Mouse (Mus musculus): ENCODE results near the gene Calcoco1. TPM values are rescaled to one million over a fixed set of nuclear protein-coding genes. Genes with fewer than 3 reads are reported as not detected.

The Calcoco1 gene
- polyA plus RNA-seq (2012; rRNA removed) = 57.7 and 60.6 TPM in 2 replicates

GRCm38 (mm10) chr15:102721980-102722475 lies at the start of gene Calcoco1:
Calcoco1 (minus strand) TSS chr15:102722178.
- Histone ChIP-seq H3K27ac (ENCODE audit: insufficient read depth, low read depth, low read length) (peak within 1 kb of the TSS; percentile 24; the same call in 1 of the 2 replicates), H3K27me3 (replicated peaks; ENCODE audit: control insufficient read depth, insufficient read depth, low read length) (no peaks in the 10 kb centered on the region), H3K4me3 (ENCODE audit: insufficient read depth, low read depth, low read length) (peak within 1 kb of the TSS; percentile 65), H3K4me1 (ENCODE audit: control insufficient read depth, insufficient read depth, low read length) (peaks cover 3% of the 10 kb centered on the region), H3K36me3 (ENCODE audit: control insufficient read depth, insufficient read depth, low read length) (no peaks in the 10 kb centered on the region)
- DNase-seq = peak; percentile 98
- WGBS = 0% methylated on average over 27 of the region's 27 CpGs
- TF ChIP-seq CTCF (conservative IDR thresholded peaks at IDR 0.05; ENCODE audit: insufficient read depth, insufficient read length, low read depth, low read length) (no peak), POLR2A (IDR thresholded peaks at IDR 0.05; ENCODE audit: low read depth, low read length) (no peak)

- H3K4me1 ChIP-seq (ENCODE audit: control insufficient read depth, insufficient read depth, low read length) = no peaks in the 10 kb centered on the region
- no peak overlapping the region for H3K27ac ChIP-seq (ENCODE audit: insufficient read depth, low read depth, low read length)
- DNase-seq = no peak
- H3K4me3 ChIP-seq (ENCODE audit: insufficient read depth, low read depth, low read length) = no peak overlapping the region
- TF ChIP-seq CTCF (conservative IDR thresholded peaks at IDR 0.05; ENCODE audit: insufficient read depth, insufficient read length, low read depth, low read length) (no peak), POLR2A (IDR thresholded peaks at IDR 0.05; ENCODE audit: low read depth, low read length) (no peak)
- H3K36me3 ChIP-seq (ENCODE audit: control insufficient read depth, insufficient read depth, low read length) = no peaks in the 10 kb centered on the region
- 71% methylated on average over 7 of the region's 7 CpGs for WGBS
- H3K27me3 ChIP-seq (replicated peaks; ENCODE audit: control insufficient read depth, insufficient read depth, low read length) = no peaks in the 10 kb centered on the region; the same call in 1 of the 2 replicates
These were observed 48.9 kb upstream of the Calcoco1 start for GRCm38 (mm10) chr15:102770866-102771265.

- WGBS = 40% methylated on average over 2 of the region's 2 CpGs
- Histone ChIP-seq H3K27me3 (replicated peaks; ENCODE audit: control insufficient read depth, insufficient read depth, low read length) (no peaks in the 10 kb centered on the region; the same call in 1 of the 2 replicates), H3K27ac (ENCODE audit: insufficient read depth, low read depth, low read length) (no peak overlapping the region), H3K4me3 (ENCODE audit: insufficient read depth, low read depth, low read length) (no peak overlapping the region), H3K36me3 (ENCODE audit: control insufficient read depth, insufficient read depth, low read length) (no peaks in the 10 kb centered on the region), H3K4me1 (ENCODE audit: control insufficient read depth, insufficient read depth, low read length) (no peaks in the 10 kb centered on the region)
- no peak for TF ChIP-seq CTCF (conservative IDR thresholded peaks at IDR 0.05; ENCODE audit: insufficient read depth, insufficient read length, low read depth, low read length)
- no peak for TF ChIP-seq POLR2A (IDR thresholded peaks at IDR 0.05; ENCODE audit: low read depth, low read length)
- no peak for DNase-seq
These were observed 43.2 kb upstream of the Calcoco1 start for GRCm38 (mm10) chr15:102765207-102765606.

DNA sequence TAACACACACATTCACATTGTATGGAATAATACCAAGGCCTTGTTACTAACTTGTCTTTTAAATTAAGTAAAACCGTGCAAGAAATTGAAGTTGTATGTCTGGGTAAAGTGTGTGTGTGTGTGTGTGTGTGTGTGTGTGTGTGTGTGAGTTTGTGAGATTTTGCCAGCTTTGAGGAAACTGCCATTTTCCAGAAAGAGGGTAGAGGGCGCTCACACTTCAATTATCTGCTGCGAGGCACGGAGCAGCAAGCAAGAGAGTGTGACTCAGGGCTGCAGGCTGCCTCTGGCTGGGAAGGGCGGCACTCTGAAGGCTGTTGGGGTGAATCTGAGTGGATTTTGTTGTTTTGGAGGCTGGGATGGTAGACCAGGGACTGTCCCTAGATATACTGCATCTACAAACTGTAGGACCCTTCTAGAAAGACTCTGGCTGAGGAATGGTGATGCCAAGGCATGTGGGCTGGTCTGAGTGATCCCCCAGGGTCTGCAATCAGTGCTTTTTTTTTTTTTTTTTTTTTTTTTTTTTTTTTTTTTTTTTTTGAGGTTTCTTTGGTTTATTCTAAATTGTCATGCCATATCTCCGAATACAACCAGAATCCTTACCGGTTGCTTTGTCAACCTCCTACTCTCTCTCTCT lies 39.9 kb upstream of the Calcoco1 start:
- H3K27ac ChIP-seq (ENCODE audit: insufficient read depth, low read depth, low read length) = no peak overlapping the region
- WGBS = 13% methylated on average over 7 of the region's 7 CpGs
- DNase-seq = peak; percentile 64
- no peaks in the 10 kb centered on the region for H3K4me1 ChIP-seq (ENCODE audit: control insufficient read depth, insufficient read depth, low read length)
- TF ChIP-seq POLR2A (IDR thresholded peaks at IDR 0.05; ENCODE audit: low read depth, low read length) (no peak), CTCF (conservative IDR thresholded peaks at IDR 0.05; ENCODE audit: insufficient read depth, insufficient read length, low read depth, low read length) (peak; percentile 79)
- H3K36me3 ChIP-seq (ENCODE audit: control insufficient read depth, insufficient read depth, low read length) = no peaks in the 10 kb centered on the region
- no peaks in the 10 kb centered on the region for H3K27me3 ChIP-seq (replicated peaks; ENCODE audit: control insufficient read depth, insufficient read depth, low read length)
- no peak overlapping the region for H3K4me3 ChIP-seq (ENCODE audit: insufficient read depth, low read depth, low read length)

GRCm38 (mm10) chr15:102757686-102758085 lies 35.7 kb upstream of the Calcoco1 start:
- WGBS = 98% methylated on average over 1 of the region's 1 CpGs

DNA sequence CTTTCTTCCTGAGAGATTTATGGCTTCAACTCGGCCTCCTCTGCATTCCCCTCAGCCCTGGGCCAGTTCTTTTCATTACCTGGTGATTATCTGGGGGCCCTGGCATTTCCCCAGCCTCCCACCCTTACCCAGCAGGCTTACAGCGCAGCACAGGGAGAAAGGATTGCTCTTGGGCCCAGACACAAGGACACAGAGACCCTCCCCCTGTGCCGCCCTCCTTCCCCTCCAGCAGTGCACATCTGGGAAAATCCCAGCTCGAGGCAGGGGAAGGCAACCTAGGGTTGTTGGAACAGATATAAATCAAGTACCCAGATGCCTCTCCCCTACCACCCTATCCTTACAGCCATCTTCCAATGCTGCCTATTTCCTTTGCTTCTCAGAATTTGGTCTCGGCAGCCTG lies 33.1 kb upstream of the Calcoco1 start:
- no peak for TF ChIP-seq POLR2A (IDR thresholded peaks at IDR 0.05; ENCODE audit: low read depth, low read length)
- no peak for TF ChIP-seq CTCF (conservative IDR thresholded peaks at IDR 0.05; ENCODE audit: insufficient read depth, insufficient read length, low read depth, low read length)
- no peak for DNase-seq
- no peak overlapping the region for H3K4me3 ChIP-seq (ENCODE audit: insufficient read depth, low read depth, low read length)
- H3K27ac ChIP-seq (ENCODE audit: insufficient read depth, low read depth, low read length) = no peak overlapping the region
- H3K27me3 ChIP-seq (replicated peaks; ENCODE audit: control insufficient read depth, insufficient read depth, low read length) = peaks cover 1% of the 10 kb centered on the region; the same call in 1 of the 2 replicates
- H3K4me1 ChIP-seq (ENCODE audit: control insufficient read depth, insufficient read depth, low read length) = no peaks in the 10 kb centered on the region
- no peaks in the 10 kb centered on the region for H3K36me3 ChIP-seq (ENCODE audit: control insufficient read depth, insufficient read depth, low read length)
- WGBS = 54% methylated on average over 5 of the region's 5 CpGs

More at GRCm38 (mm10) chr15:102757686-102758085, 35.7 kb upstream of the Calcoco1 start:
- Histone ChIP-seq H3K27me3 (replicated peaks; ENCODE audit: control insufficient read depth, insufficient read depth, low read length) (peaks cover 1% of the 10 kb centered on the region; the same call in 1 of the 2 replicates), H3K27ac (ENCODE audit: insufficient read depth, low read depth, low read length) (no peak overlapping the region), H3K4me3 (ENCODE audit: insufficient read depth, low read depth, low read length) (no peak overlapping the region), H3K36me3 (ENCODE audit: control insufficient read depth, insufficient read depth, low read length) (no peaks in the 10 kb centered on the region), H3K4me1 (ENCODE audit: control insufficient read depth, insufficient read depth, low read length) (no peaks in the 10 kb centered on the region)
- TF ChIP-seq POLR2A (IDR thresholded peaks at IDR 0.05; ENCODE audit: low read depth, low read length) = no peak
- no peak for DNase-seq

GRCm38 (mm10) chr15:102754361-102754760 lies 32.4 kb upstream of the Calcoco1 start:
- no peak for TF ChIP-seq CTCF (conservative IDR thresholded peaks at IDR 0.05; ENCODE audit: insufficient read depth, insufficient read length, low read depth, low read length)
- TF ChIP-seq POLR2A (IDR thresholded peaks at IDR 0.05; ENCODE audit: low read depth, low read length) = no peak
- Histone ChIP-seq H3K4me3 (ENCODE audit: insufficient read depth, low read depth, low read length) (no peak overlapping the region), H3K27ac (ENCODE audit: insufficient read depth, low read depth, low read length) (no peak overlapping the region), H3K36me3 (ENCODE audit: control insufficient read depth, insufficient read depth, low read length) (no peaks in the 10 kb centered on the region), H3K4me1 (ENCODE audit: control insufficient read depth, insufficient read depth, low read length) (no peaks in the 10 kb centered on the region), H3K27me3 (replicated peaks; ENCODE audit: control insufficient read depth, insufficient read depth, low read length) (peaks cover 1% of the 10 kb centered on the region; the same call in 1 of the 2 replicates)
- 48% methylated on average over 7 of the region's 7 CpGs for WGBS
- no peak for DNase-seq

All from kidney, adult 2 months (tissue).